Mouse (Mus musculus): ENCODE data around the gene Zc3h18.

The Zc3h18 gene

GRCm38 (mm10) chr8:122463651-122464640 is 87.5 kb downstream of the Zc3h18 start:
- peak; percentile 64 for DNase-seq (ENCODE audit: low read depth)

- no peak for DNase-seq (ENCODE audit: low read depth)
Observed at GRCm38 (mm10) chr8:122464985-122465384, 88.6 kb downstream of the Zc3h18 start.

Measured in naive thymus-derived CD4-positive, alpha-beta T cell, adult 2 months (primary cell).